Mouse (Mus musculus) stomach, postnatal 0 days (tissue): Measurements from ENCODE around the gene Gtpbp8.

Experiments
- CTCF ChIP-seq: IDR thresholded peaks from 2 replicates; pipeline ENCODE4 v1.5.1; 2016; ENCODE audit warnings: antibody characterized with exemption, low read depth, mild to moderate bottlenecking, moderate library complexity
- EP300 ChIP-seq: optimal IDR thresholded peaks from 2 replicates; pipeline ENCODE3; 2016; ENCODE audit warnings: antibody characterized with exemption

- no peak for TF ChIP-seq EP300
- no peak for TF ChIP-seq CTCF
These were observed 48.3 kb upstream of the Gtpbp8 start for GRCm38 (mm10) chr16:44794416-44794815.
